Mouse (Mus musculus): ENCODE measurements around the gene Rps6ka2.
"Not testable (repeated sequence)": the region's sequence is repeated elsewhere in the genome, so short reads cannot be mapped to it uniquely, and the experiment has no call there.

Gene Rps6ka2

GRCm38 (mm10) chr17:7273054-7273453 is 103.1 kb downstream of the Rps6ka2 start:
- no peak for DNase-seq

- DNase-seq, result no peak
Observed at GRCm38 (mm10) chr17:7273785-7274184, 103.9 kb downstream of the Rps6ka2 start.

- no peak for DNase-seq
Observed at GRCm38 (mm10) chr17:7278702-7279242, 108.9 kb downstream of the Rps6ka2 start.

DNA sequence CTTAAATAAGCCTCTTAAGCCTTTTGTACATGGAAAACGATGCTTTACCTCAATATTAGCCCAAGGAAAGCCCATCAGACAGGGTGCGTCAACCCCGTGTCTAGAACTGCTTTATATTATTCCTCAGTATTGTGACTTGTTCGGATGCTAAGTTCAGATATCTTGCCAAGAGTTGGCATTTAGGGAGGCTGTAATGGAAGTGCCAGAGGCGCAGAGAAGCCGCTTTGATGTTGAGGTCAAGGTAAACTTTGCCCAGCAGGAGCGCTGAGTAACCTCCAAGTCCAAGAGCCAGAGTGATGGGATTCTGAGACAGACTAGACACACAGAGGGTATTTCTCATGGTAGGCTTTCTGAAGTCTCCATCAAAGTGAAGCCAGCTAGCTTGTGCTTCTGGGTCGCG is 109.3 kb downstream of the Rps6ka2 start:
- no peak for DNase-seq

- peak; percentile 40 for DNase-seq
Observed at GRCm38 (mm10) chr17:7284297-7284910, 114.5 kb downstream of the Rps6ka2 start.

DNA sequence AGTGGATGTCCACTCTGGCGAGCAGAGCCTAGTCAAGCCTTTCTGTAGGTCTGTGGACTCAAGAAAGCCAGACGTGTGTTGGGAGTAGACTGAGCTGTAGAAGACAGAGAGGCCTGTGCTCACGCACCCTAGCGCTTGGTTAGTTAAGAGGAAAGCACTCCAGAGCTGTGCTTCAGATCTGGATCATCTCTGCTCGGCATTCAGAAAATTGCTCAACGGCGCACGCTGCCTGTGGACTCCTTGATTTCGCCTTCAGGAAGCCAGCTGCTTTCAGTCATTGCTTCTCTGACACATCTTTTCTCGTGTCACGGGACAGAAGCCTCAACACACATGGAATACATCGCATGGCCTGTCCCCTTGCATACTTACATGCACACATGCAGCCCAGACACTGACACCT is 115.4 kb downstream of the Rps6ka2 start:
- no peak for DNase-seq

GRCm38 (mm10) chr17:7286422-7287050 is 116.6 kb downstream of the Rps6ka2 start:
- DNase-seq, result no peak

GRCm38 (mm10) chr17:7292012-7292684 is 122.2 kb downstream of the Rps6ka2 start:
- peak; percentile 62 for DNase-seq

DNA sequence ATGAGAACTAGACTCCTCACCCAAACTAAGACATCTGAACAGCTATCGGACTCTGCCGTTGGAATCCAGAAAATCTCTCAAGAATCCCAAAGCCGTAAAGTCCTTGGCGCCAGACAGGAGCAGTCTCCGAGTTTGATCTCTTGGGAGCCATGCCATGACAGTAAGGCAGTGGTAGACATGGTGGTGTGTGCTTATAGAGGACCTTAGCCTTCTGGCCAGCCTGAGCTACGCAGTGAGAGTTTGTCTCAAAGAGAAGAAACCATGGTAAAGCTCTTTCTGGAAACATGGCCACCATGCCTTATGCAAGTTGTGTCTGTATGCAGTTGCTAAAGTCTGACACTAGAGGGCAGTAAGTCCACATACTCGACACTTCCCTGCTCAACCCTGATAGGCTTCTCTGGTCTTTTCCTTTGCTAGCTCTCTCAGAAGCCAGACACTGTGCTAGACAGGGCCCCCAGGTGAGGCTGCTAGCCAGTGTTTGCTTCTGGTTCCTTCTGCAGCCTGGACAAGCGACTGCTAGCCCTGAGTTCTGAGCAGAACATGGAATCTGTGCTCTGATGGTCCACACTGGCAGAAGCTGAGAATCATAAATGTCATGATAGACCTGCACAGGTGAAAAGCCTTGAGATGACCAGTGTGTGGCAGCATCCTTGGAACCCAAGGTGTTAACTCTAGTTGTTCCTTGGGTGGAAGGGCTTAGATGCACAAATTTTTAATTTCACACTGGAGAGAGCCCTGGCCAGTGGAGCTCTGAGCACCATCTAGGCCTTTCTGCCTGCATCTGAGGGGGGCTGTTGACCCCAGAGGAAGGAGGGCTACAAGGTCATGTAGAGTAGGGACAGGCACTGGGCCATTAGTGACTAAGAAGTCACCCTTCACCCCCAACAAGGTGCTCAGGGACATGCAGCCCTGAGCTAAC is 136.6 kb downstream of the Rps6ka2 start:
- DNase-seq, result peak; percentile 78

- not testable (repeated sequence) for DNase-seq
Observed at GRCm38 (mm10) chr17:7315693-7316382, 145.9 kb downstream of the Rps6ka2 start.

DNA sequence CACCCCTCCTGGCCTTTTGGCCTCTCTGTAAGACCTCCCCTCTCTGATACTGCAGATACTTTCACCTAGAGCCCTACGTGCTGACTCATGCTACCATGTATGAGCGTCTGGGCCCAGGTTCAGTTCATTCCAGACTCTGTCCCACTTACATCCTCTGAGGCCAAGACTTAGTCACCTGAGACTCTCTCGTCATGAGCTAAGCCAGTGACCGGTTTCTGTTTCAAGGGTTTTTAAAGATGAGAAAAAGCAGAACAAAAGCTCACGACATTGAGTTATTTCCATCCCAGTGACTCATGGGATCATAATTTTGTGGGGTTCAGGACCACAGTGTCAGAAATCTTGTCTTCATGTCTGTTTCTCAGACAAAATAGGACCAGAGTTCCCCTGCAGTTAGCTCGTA is 149.9 kb downstream of the Rps6ka2 start:
- not testable (repeated sequence) for DNase-seq

DNA sequence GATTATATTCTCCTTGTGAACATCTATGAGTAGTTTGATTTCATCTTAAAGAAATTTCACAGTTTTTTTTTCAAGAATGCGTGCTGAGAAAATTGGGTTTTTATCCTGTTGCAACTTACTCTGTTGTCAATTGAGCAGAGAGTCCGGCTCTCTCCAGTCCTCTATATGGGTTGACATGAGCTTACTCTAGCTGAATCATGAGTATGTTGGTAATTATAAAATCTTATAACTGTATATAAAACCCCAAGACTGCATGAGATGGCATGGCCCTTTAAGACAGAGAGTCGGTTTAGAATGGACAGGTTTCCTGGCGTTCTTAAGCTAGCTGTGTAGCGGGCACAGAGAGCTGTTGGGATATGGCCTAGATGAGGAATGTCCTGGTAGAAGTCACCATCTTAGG is 154.4 kb downstream of the Rps6ka2 start, which contains the start of gene Tcp10a:
Tcp10a (plus strand) TSS at position 301 of the 400 bp plus-strand sequence.
- DNase-seq, result not testable (repeated sequence)

DNA sequence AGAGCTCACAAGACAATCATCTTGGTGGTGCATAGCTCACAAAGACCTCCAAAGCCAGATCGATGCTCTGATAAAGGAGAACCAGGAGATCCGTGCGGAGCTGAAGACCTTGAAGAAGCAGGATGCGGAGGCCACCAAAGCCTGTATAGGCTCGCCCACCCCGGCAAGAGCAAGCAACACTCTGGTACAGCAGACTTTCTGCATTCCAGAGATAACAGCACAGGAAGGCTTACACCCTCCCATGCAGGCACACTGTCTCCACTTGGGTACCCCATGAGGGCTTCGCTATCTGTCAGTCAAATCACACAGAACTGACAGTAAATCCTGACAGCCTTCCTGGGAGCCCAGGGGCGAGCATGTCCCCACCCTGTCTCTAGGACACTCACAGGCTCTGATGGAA is 156.5 kb downstream of the Rps6ka2 start:
- DNase-seq, result not testable (repeated sequence)

GRCm38 (mm10) chr17:7332745-7333144 is 162.8 kb downstream of the Rps6ka2 start:
- not testable (repeated sequence) for DNase-seq

GRCm38 (mm10) chr17:7337381-7337780 is 167.5 kb downstream of the Rps6ka2 start:
- not testable (repeated sequence) for DNase-seq

DNA sequence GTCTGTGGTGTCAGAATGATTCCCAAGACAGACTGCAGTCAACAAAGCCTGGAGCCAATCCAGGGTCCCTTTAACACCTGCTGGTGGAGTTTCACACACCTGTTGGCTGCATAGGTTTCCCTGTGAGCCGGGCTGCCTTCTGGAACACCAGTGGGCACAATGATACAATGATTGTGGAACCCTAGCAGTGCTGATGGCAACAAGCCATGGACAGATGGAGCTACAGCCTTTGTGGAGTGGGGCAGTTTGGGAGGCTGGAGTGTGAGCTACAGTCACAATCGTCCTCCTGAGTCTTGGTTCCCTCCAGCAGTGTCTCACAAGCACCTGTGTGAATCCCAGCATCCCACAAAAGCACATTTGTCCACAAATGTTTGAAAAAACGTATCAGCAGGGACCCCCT is 178.8 kb downstream of the Rps6ka2 start:
- DNase-seq, result not testable (repeated sequence)

- not testable (repeated sequence) for DNase-seq
Observed at GRCm38 (mm10) chr17:7352596-7352995, 182.7 kb downstream of the Rps6ka2 start, which contains the start of gene Ttll2. Gene Ttll2, minus strand, starts transcription at chr17:7352696.

All from layer of hippocampus, adult 9-11 months (tissue).